Mouse (Mus musculus) thymus, adult 2 months (tissue): Measurements from ENCODE around the gene Zfp663.

Source experiments
- CTCF ChIP-seq: fragments of 200-500 bp; IDR thresholded peaks from 2 replicates; pipeline ENCODE4 v1.5.1; 2012; ENCODE audit warnings: mild to moderate bottlenecking, control low read depth, low read length, moderate library complexity, borderline replicate concordance; ENCODE audit not compliant: control insufficient read depth, poor library complexity, insufficient read depth; ENCODE audit errors: extremely low read depth
- POLR2A ChIP-seq: fragments of 200-500 bp; IDR thresholded peaks from 2 replicates; pipeline ENCODE4 v1.6.1; 2012; ENCODE audit warnings: mild to moderate bottlenecking, low read length, control low read depth, moderate library complexity; ENCODE audit not compliant: control insufficient read depth, poor library complexity, insufficient read depth; ENCODE audit errors: extremely low read depth

DNA sequence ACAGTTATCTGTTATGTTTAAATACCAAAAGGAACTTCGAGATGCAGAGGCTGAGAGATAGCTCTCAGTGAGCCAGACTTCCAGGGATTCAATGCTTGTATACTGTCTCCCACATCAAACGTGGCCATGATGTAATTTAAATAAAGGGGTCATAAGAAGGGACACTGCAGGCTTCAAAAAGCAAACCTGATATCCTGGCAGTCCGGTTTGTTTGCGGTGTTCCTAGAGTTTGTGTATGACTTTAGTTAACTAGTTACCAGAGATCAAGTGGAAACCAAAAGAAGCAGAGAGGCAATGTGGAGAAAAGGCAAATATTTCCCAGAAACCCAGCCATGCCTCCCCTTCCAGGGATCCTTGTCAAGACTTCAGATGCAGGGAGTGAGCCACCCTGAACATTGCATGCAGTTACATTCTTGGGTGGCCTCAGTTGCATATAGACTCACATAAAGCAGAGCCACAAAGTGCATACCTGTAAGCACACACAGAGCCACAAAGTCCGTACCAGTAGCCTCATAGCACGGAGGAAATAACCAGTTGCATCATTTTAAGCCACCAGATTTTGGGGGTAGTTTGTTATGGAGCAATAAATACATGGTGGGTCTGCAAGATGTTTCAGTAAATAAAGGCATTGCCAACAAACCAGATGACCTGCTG, 20.9 kb upstream of the Zfp663 start:
- TF ChIP-seq CTCF (no peak), POLR2A (no peak)
